Mouse (Mus musculus): ENCODE results near the gene Hist1h3f.
"Not testable (repeated sequence)": the region's sequence is repeated elsewhere in the genome, so short reads cannot be mapped to it uniquely, and the experiment has no call there.

The Hist1h3f gene

GRCm38 (mm10) chr13:23561531-23561882 lies 17.7 kb downstream of the Hist1h3f start:
- CTCF ChIA-PET, result not testable (repeated sequence)
- POLR2A ChIA-PET, result interaction anchor here (0.6 to 9.9 kb wide), 39 partner anchors 9 to 1883 kb away, joined by 3 to 217 read pairs (median 7); partner anchors contain the start of genes Hist1h2ae (in 4 of the 4), Hist1h2bg (in 4 of the 4), Hist1h4d (in 3 of the 4) and Hist1h4f (in 3 of the 4)

DNA sequence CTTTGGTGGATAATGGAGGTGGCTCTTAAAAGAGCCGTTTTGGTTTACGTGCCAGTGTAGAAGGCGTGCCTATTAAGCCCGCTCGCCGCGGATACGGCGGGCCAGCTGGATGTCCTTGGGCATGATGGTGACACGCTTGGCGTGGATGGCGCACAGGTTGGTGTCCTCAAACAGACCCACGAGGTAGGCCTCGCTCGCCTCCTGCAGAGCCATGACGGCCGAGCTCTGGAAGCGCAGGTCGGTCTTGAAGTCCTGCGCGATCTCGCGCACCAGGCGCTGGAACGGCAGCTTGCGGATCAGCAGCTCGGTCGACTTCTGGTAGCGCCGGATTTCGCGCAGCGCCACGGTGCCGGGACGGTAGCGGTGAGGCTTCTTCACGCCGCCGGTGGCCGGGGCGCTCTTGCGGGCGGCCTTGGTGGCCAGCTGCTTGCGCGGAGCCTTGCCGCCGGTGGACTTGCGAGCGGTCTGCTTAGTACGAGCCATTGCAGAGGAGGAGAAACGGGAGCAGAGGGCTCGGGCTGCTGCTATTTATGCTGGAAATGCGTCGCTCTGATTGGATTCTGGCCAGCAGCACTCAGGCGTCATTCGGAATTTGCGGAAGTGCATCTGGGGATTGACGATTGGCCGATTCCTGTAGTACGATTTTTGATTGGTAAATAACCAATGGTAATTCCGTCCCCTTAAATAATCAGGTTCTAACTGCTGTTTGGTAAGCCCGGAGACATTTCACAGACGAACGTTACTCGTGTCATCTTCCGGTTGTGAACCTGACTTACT lies 18.2 kb downstream of the Hist1h3f start, which contains the start of gene Hist1h3e:
TSS of gene Hist1h3e (minus strand) at position 487 of the 777 bp plus-strand sequence.
- CTCF ChIA-PET, result interaction anchor here in 1 of 4 experiments (0.7 kb wide), 1 partner anchor 269 kb away, joined by 3 read pairs; no protein-coding TSS in a partner anchor
- POLR2A ChIA-PET, result interaction anchor here (0.6 to 9.9 kb wide), 41 partner anchors 9 to 1527 kb away, joined by 3 to 217 read pairs (median 7); partner anchors contain the start of genes Hist1h2ae (in 4 of the 4), Hist1h2bg (in 4 of the 4), Hist1h2bc (in 3 of the 4) and Hist1h4d (in 3 of the 4)

GRCm38 (mm10) chr13:23562699-23563462 lies 19.0 kb downstream of the Hist1h3f start:
- ChIA-PET POLR2A (interaction anchor here (0.6 to 9.9 kb wide), 48 partner anchors 8 to 1604 kb away, joined by 3 to 217 read pairs (median 5); partner anchors contain the start of genes Hist1h2ae (in 4 of the 4), Hist1h2bg (in 4 of the 4), Hist1h2bc (in 3 of the 4) and Hist1h2bf (in 3 of the 4)), CTCF (interaction anchor here in 2 of 4 experiments (0.6 to 0.7 kb wide), 2 partner anchors 270 to 1594 kb away, joined by 3 to 4 read pairs; no protein-coding TSS in a partner anchor)

- ChIA-PET CTCF (interaction anchor here in 1 of 4 experiments (0.6 kb wide), 2 partner anchors 34 to 1522 kb away, joined by 5 read pairs; no protein-coding TSS in a partner anchor), POLR2A (interaction anchor here in 3 of 4 experiments (0.6 to 9.9 kb wide), 34 partner anchors 8 to 1847 kb away, joined by 3 to 217 read pairs (median 6); partner anchors contain the start of genes Hist1h4d (in 3 of the 3), Hist1h2ac (in 2 of the 3), Hist1h2ad (in 2 of the 3) and Hist1h2ae (in 2 of the 3))
Measured at GRCm38 (mm10) chr13:23564482-23564881, 20.6 kb downstream of the Hist1h3f start.

GRCm38 (mm10) chr13:23570261-23571021 lies 26.6 kb downstream of the Hist1h3f start:
- CTCF ChIA-PET, result interaction anchor here in 1 of 4 experiments (0.6 kb wide), 1 partner anchor 47 kb away, joined by 15 read pairs; no protein-coding TSS in a partner anchor

GRCm38 (mm10) chr13:23571022-23571503 lies 27.2 kb downstream of the Hist1h3f start, which contains the start of the genes Hist1h2ae and Hist1h2bg:
Gene Hist1h2ae, minus strand, starts transcription at chr13:23571220.
Gene Hist1h2bg, plus strand, starts transcription at chr13:23571396.
- ChIA-PET POLR2A (interaction anchor here (0.6 to 22.3 kb wide), 131 partner anchors 8 to 1855 kb away, joined by 3 to 794 read pairs (median 6); partner anchors contain the start of genes Hist1h2ac (in 4 of the 4), Hist1h2bc (in 4 of the 4), Hist1h3e (in 4 of the 4) and Hist1h4d (in 4 of the 4)), CTCF (interaction anchor here in 1 of 4 experiments (0.6 kb wide), 1 partner anchor 37 kb away, joined by 3 read pairs; no protein-coding TSS in a partner anchor)

More at GRCm38 (mm10) chr13:23570261-23571021, 26.6 kb downstream of the Hist1h3f start:
- POLR2A ChIA-PET, result interaction anchor here (0.6 to 22.3 kb wide), 121 partner anchors 8 to 1854 kb away, joined by 3 to 794 read pairs (median 6); partner anchors contain the start of genes Hist1h3e (in 4 of the 4), Hist1h4d (in 4 of the 4), Hist1h1a (in 3 of the 4) and Hist1h1c (in 3 of the 4)

DNA sequence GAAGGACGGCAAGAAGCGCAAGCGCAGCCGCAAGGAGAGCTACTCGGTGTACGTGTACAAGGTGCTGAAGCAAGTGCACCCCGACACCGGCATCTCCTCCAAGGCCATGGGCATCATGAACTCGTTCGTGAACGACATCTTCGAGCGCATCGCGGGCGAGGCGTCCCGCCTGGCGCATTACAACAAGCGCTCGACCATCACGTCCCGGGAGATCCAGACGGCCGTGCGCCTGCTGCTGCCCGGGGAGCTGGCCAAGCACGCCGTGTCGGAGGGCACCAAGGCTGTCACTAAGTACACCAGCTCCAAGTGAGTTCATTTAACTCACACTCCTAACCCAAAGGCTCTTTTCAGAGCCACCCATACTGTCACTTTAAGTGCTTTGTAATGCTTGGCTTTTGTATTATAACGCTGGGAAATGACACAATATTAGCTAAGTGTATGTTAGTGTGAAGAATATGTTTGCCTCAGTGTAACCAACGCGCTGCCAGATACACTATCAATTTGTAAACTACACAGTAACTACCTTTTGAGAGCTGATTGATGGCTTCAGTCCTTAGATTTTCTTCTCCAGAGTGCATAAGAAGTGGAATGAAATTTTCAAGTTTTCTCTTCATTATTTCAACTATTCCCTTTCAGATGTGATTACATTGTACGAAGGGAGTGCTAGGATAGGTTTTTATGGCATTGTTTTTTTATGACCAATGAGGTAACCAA lies 27.8 kb downstream of the Hist1h3f start:
- ChIA-PET CTCF (interaction anchor here in 1 of 4 experiments (0.6 kb wide), 1 partner anchor 38 kb away, joined by 3 read pairs; no protein-coding TSS in a partner anchor), POLR2A (interaction anchor here (0.5 to 22.3 kb wide), 134 partner anchors 9 to 1856 kb away, joined by 3 to 794 read pairs (median 6); partner anchors contain the start of genes Hist1h2ac (in 4 of the 4), Hist1h2bc (in 4 of the 4), Hist1h3e (in 4 of the 4) and Hist1h4d (in 4 of the 4))

DNA sequence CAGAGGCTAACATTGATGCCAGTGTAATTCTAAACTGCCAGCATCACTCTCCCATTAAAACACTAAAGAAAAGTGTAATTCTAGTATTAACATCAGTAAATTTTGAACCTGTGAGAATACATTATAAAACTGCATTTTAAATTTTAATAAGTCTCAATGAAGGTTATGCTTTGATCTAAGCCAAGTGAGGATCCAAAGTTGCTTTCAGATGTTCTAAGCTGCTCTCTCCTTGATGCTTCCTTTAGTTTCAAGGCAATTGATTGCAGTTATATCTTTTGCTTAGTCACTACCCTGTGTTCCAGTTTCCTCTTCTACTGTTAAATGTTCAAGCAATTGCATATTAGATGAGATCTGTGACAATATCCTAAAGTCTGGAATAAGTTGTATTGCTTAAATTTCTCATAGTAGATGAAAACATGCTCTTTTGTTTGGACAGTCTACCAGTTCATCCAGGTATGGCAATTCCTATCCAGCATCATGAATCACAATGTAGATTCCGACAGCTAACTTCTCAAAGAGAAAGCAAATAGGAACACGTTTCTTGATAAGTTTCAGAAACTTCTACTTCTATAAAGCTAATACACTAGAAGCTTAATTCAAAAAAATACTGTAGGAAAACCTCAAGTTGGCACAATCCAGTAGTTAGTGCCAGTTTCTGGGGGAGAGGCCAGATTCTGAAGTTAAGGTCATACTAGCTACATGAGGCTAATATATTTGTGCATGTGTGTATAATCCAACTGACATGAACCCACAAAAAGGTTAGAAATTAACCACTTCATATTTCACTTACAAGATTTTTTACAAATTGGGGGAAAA lies 28.6 kb downstream of the Hist1h3f start:
- POLR2A ChIA-PET, result interaction anchor here (0.5 to 22.3 kb wide), 70 partner anchors 10 to 1851 kb away, joined by 3 to 794 read pairs (median 16); partner anchors contain the start of genes Hist1h4d (in 4 of the 4), Hist1h1c (in 3 of the 4), Hist1h1d (in 3 of the 4) and Hist1h2ac (in 3 of the 4)
- CTCF ChIA-PET, result no interaction called here

DNA sequence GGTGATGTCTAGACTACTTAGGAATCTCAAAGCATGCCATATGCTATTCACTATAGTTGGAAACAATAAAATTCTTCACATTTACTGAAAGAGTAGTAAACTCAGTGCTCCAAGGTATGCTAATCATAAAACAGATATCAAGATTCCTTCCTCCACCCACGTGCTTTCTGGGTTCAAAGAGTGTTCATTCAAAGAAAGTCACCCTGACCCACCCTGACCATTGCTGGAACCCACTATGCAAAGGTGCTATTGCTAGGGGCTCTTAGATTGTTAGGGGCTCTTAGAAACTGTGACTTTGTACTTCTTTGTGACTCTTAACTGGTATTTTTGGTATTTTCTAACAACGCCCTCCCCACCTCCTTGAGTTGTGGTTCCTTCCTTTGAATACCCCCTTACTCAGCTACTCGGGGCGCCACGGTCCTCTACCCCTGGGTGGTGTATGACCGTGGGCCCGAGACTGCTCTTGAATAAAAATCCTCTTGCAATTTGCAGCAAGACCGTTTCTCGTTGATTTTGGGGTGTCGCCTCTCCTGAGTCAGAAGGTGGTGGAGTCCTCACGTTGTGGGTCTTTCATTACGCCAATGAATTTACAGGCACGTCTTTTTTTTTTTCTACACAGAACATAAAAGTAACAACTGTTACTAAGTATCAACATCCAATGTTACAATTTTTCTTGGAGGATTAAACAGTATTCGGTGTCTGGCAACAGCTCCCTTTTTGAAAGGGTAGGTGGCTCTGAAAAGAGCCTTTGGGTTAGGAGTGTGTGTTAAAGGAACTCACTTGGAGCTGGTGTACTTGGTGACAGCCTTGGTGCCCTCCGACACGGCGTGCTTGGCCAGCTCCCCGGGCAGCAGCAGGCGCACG lies 29.4 kb downstream of the Hist1h3f start:
- CTCF ChIA-PET, result not testable (repeated sequence)
- POLR2A ChIA-PET, result interaction anchor here (0.6 to 22.3 kb wide), 55 partner anchors 10 to 1540 kb away, joined by 3 to 794 read pairs (median 23); partner anchors contain the start of genes Hist1h4d (in 4 of the 4), Hist1h4f (in 4 of the 4), Hist1h1c (in 3 of the 4) and Hist1h1d (in 3 of the 4)

- CTCF ChIA-PET, result not testable (repeated sequence)
- POLR2A ChIA-PET, result interaction anchor here (0.7 to 22.3 kb wide), 38 partner anchors 10 to 1539 kb away, joined by 3 to 794 read pairs (median 36); partner anchors contain the start of genes Hist1h4f (in 4 of the 4), Hist1h1d (in 3 of the 4), Hist1h2ac (in 3 of the 4) and Hist1h2bc (in 3 of the 4)
Measured at GRCm38 (mm10) chr13:23573898-23574524, 30.2 kb downstream of the Hist1h3f start, which contains the start of the genes Hist1h2bf and Hist1h2ad. Gene Hist1h2bf, minus strand, starts transcription at chr13:23574196. Gene Hist1h2ad, plus strand, starts transcription at chr13:23574381.

- CTCF ChIA-PET, result not testable (repeated sequence)
Measured at GRCm38 (mm10) chr13:23574546-23575170, 30.8 kb downstream of the Hist1h3f start.

GRCm38 (mm10) chr13:23575271-23575851 lies 31.5 kb downstream of the Hist1h3f start, which contains the start of gene Hist1h3d:
Gene Hist1h3d, plus strand, starts transcription at chr13:23575763.
- CTCF ChIA-PET, result no interaction called here
- POLR2A ChIA-PET, result interaction anchor here (0.6 to 28.3 kb wide), 50 partner anchors 7 to 1822 kb away, joined by 3 to 794 read pairs (median 6); partner anchors contain the start of genes Hist1h2ac (in 3 of the 4), Hist1h2bc (in 3 of the 4), Hist1h1d (in 2 of the 4) and Hist1h2af (in 2 of the 4)

More at GRCm38 (mm10) chr13:23574546-23575170, 30.8 kb downstream of the Hist1h3f start:
- POLR2A ChIA-PET, result interaction anchor here in 3 of 4 experiments (0.7 to 28.3 kb wide), 23 partner anchors 10 to 1532 kb away, joined by 3 to 794 read pairs (median 50); partner anchors contain the start of genes Hist1h4d (in 3 of the 3), Hist1h4f (in 3 of the 3), Hist1h1d (in 2 of the 3) and Hist1h2ac (in 2 of the 3)

Data from embryonic stem cell, embryonic (primary cell).